Mouse (Mus musculus): Measurements from ENCODE around the gene Pabpc4.

- TF ChIP-seq CTCF (conservative IDR thresholded peaks at IDR 0.05; ENCODE audit: insufficient read depth, insufficient read length, low read depth, low read length) (no peak), POLR2A (IDR thresholded peaks at IDR 0.05; ENCODE audit: low read depth, low read length) (peak; percentile 7)
Observed at GRCm38 (mm10) chr4:123342642-123343470, 80.7 kb downstream of the Pabpc4 start, which contains the start of gene Bmp8a.

Measured in kidney, adult 2 months (tissue).